Mouse (Mus musculus): ENCODE data around the gene Sugp2.

- TF ChIP-seq POLR2A (IDR thresholded peaks at IDR 0.05; ENCODE audit: insufficient read depth, low read length) (no peak), EP300 (IDR thresholded peaks at IDR 0.05; ENCODE audit: insufficient read depth, low read depth, low read length) (no peak)
These were observed 20.6 kb downstream of the Sugp2 start for GRCm38 (mm10) chr8:70254628-70255027.

All from ES-Bruce4 (cell line).